Mouse (Mus musculus) kidney, adult 2 months (tissue): Measurements from ENCODE around the gene Gm37240. TPM values are rescaled to one million over a fixed set of nuclear protein-coding genes. Genes with fewer than 3 reads are reported as not detected.

ENCODE experiments used
- DNase-seq: peaks from one replicate; pipeline ENCODE4 v3.0.0; 2021
- H3K27ac ChIP-seq: fragments of 200-500 bp; 2 replicates; pipeline ENCODE4 v1.5.1; 2012; ENCODE audit warnings: low read depth, low read length, control low read depth, inconsistent platforms; ENCODE audit not compliant: insufficient read depth
- H3K27me3 ChIP-seq: fragments of 200-500 bp; replicated peaks from 2 replicates; pipeline ENCODE4 v1.6.1; 2012; ENCODE audit warnings: mild to moderate bottlenecking, moderate library complexity, low read length, inconsistent platforms; ENCODE audit not compliant: control insufficient read depth, insufficient read depth
- H3K36me3 ChIP-seq: fragments of 200-500 bp; 2 replicates; pipeline ENCODE4 v1.6.1; 2012; ENCODE audit warnings: mild to moderate bottlenecking, moderate library complexity, low read length, inconsistent platforms; ENCODE audit not compliant: control insufficient read depth, insufficient read depth
- H3K4me1 ChIP-seq: fragments of 200-500 bp; 2 replicates; pipeline ENCODE4 v1.6.1; 2011; ENCODE audit warnings: low read length; ENCODE audit not compliant: control insufficient read depth, insufficient read depth
- H3K4me3 ChIP-seq: fragments of 200-500 bp; 2 replicates; pipeline ENCODE4 v1.5.1; 2011; ENCODE audit warnings: mild to moderate bottlenecking, low read depth, low read length, control low read depth; ENCODE audit not compliant: insufficient read depth
- CTCF ChIP-seq: fragments of 200-500 bp; conservative IDR thresholded peaks from 2 replicates; pipeline ENCODE4 v1.5.1; 2011; ENCODE audit warnings: low read depth, mild to moderate bottlenecking, control low read depth, low read length, moderate library complexity, mixed read lengths; ENCODE audit not compliant: insufficient read depth, insufficient read length
- POLR2A ChIP-seq: fragments of 200-500 bp; IDR thresholded peaks from one replicate; pipeline ENCODE4 v1.6.1; 2011; ENCODE audit warnings: low read depth, low read length, control low read depth
- WGBS: fragments of 180-500 bp; shearing (Covaris S2); methylation state at CpG from one replicate; pipeline ENCODE4 v1.1.7; 2018; 5-methylcytosine and 5-hydroxymethylcytosine counted together
- polyA plus RNA-seq: library from polyadenylated mRNA; depleted of rRNA; stranded (reverse); fragments of >200 nt; gene quantifications from 2 replicates; pipeline ENCODE4 v1.2.3, GENCODE M21; 2012

The Gm37240 gene
- polyA plus RNA-seq, 1 experiment: 5.5 TPM

DNA sequence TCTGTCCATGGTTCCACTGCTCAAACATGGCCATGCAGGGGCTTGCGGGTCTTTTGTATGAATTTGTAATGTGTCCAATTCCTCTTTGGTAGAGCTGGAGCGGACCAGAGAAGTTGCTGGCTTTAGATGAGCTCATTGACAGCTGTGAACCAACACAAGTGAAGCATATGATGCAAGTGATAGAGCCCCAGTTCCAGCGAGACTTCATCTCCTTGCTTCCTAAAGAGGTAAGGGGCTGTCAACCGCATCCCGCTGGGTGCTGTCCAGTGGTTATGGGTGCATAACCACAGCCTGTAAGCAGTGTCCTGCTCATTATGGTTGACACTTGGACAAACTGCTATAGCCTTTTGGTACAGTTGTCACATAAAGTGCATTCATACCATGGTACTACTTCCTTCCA lies 922.2 kb downstream of the Gm37240 start:
- Histone ChIP-seq H3K36me3 (peaks cover 2% of the 10 kb centered on the region; the same call in 1 of the 2 replicates), H3K27ac (no peak overlapping the region), H3K27me3 (no peaks in the 10 kb centered on the region), H3K4me3 (no peak overlapping the region), H3K4me1 (no peaks in the 10 kb centered on the region)
- TF ChIP-seq CTCF (no peak), POLR2A (no peak)
- DNase-seq: no peak
- WGBS: 93% methylated on average over 5 of the region's 5 CpGs

DNA sequence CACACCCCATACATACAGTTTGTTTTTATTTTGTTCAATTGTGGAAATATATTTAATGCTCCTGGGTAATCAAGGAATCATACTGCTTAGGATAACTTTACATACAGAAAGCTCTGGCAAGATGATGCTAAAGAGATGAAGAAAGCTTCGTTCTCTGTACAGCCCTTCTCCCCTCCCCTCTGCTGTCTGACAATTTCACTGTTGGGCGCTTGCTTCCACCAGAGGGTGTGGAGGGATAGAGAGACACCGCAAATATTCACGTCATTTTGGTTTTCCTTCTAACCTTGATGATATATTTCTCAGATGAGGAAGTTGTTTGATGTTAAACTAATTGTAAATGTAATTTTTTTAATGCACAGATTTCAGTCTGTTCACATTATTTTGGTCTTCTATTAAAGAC lies 931.5 kb downstream of the Gm37240 start:
- no peak for DNase-seq
- H3K27me3 ChIP-seq: no peaks in the 10 kb centered on the region
- no peak overlapping the region for H3K4me3 ChIP-seq
- no peak overlapping the region for H3K27ac ChIP-seq
- no peaks in the 10 kb centered on the region for H3K4me1 ChIP-seq
- 83% methylated on average over 4 of the region's 4 CpGs for WGBS
- TF ChIP-seq CTCF (no peak), POLR2A (no peak)
- no peaks in the 10 kb centered on the region for H3K36me3 ChIP-seq

DNA sequence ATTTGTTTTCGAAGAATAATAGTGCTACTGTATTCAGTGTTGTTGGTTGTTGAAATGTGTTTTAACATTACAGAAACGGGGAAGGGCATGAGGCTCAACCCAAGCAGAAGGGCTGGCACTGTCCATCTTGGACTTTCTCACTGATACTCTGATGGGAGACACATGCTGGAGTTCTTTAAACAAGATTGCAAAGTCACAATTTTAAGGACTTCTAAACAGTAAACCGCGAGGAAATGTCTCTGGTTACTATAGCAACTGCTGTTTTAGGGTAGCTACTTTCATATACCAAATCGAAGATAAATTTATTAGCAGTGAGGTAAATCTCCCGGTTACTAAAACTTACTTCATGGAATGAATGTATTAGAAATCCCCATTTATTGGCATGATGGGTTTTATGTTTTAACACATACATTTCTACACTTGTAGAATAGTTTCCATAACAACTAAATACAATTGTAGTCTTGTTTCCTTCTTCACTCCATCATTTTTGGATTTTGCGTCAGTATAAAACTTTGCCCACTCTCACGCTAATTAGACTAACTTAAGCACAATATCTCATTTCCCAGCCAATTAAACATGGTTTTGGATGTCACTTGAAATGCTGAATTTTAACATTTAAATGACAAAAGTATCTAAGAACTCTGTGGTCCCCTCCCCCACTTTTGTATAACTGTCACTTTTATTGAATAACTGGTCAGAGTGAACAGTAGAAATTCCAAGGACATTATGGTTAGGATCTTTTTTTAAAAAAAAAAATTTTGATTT lies 932.1 kb downstream of the Gm37240 start:
- TF ChIP-seq CTCF (no peak), POLR2A (no peak)
- no peak for DNase-seq
- 96% methylated on average over 8 of the region's 8 CpGs for WGBS
- H3K4me1 ChIP-seq: no peaks in the 10 kb centered on the region
- H3K4me3 ChIP-seq: no peak overlapping the region
- no peaks in the 10 kb centered on the region for H3K27me3 ChIP-seq
- H3K27ac ChIP-seq: no peak overlapping the region
- no peaks in the 10 kb centered on the region for H3K36me3 ChIP-seq

DNA sequence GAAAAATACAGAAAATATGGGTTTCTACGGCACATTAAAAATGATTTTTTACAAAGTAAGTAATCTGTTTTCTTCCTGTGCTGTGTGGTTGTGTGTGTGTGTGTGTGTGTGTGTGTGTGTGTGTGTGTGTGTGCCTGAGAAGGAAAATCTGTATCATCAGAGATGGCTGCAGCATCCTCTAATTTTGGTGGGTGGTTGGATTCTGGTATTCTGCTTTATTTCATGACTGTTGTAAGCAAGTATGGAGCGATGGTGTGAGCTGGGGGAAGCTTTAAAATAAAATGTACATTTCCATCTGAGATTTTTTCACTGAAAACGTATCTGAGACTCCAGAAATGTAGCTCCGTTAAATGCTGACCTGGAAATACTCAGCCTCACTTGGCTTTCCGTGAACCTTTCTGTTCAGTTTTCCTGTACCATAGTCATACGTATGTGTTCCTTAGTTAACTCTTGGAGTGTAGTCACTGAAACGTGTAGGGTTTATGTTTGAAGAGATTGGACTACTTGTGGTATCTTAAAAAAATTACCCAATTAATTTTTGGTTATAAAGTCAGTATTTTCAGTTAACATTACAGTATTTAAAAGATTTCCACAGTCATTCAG lies 934.6 kb downstream of the Gm37240 start:
- H3K27ac ChIP-seq: no peak overlapping the region
- TF ChIP-seq CTCF (no peak), POLR2A (no peak)
- no peak for DNase-seq
- H3K27me3 ChIP-seq: no peaks in the 10 kb centered on the region
- peak overlapping the region; percentile 31 for H3K4me3 ChIP-seq
- no peaks in the 10 kb centered on the region for H3K36me3 ChIP-seq
- no peaks in the 10 kb centered on the region for H3K4me1 ChIP-seq
- 58% methylated on average over 7 of the region's 7 CpGs for WGBS

DNA sequence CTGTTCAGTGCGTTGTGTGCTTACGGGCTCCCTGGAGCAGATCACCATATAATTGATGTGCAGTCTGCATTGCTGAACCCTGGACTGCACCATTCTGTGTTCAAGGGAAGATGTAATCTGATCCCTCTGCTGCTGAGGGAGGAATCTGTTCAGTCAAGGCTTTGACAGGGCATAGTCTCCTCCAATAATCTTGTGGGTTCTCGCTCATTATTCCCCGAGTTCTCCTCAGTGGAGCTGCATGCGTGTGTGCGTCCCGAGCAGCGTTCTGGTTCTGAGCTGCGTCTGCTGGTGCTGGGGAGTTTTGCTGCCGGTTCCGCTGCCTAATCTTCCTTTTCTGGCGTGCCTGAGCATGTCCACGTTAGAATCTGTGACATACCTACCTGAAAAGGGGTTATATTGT lies 935.2 kb downstream of the Gm37240 start:
- WGBS: 14% methylated on average over 13 of the region's 13 CpGs
- Histone ChIP-seq H3K36me3 (no peaks in the 10 kb centered on the region), H3K27me3 (no peaks in the 10 kb centered on the region), H3K27ac (no peak overlapping the region), H3K4me3 (peak overlapping the region; percentile 31), H3K4me1 (no peaks in the 10 kb centered on the region)
- no peak for TF ChIP-seq POLR2A
- TF ChIP-seq CTCF: no peak
- peak; percentile 69 for DNase-seq

DNA sequence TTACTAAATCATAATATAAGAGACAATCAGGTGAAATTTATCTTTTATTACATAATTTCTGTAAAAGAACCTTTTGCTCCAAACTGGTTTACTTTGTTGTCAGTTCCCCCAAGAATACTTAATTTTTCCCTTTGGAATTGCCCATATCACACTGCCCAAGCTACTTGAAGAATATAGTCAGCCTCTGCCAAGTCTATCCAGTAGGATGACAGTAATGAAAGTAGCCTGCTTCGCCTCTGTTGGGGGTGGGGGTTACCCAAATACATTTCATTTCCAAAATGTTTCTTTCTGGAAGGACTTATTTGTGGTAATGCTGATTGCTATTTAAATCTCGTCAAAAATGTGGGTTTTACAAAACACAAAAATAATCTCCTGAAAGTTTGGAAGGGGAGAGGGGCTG lies 935.6 kb downstream of the Gm37240 start:
- Histone ChIP-seq H3K4me1 (no peaks in the 10 kb centered on the region), H3K27me3 (no peaks in the 10 kb centered on the region), H3K4me3 (peak overlapping the region; percentile 31; the same call in 1 of the 2 replicates), H3K36me3 (no peaks in the 10 kb centered on the region), H3K27ac (no peak overlapping the region)
- TF ChIP-seq CTCF: no peak
- no peak for TF ChIP-seq POLR2A
- 23% methylated on average over 2 of the region's 2 CpGs for WGBS
- no peak for DNase-seq

DNA sequence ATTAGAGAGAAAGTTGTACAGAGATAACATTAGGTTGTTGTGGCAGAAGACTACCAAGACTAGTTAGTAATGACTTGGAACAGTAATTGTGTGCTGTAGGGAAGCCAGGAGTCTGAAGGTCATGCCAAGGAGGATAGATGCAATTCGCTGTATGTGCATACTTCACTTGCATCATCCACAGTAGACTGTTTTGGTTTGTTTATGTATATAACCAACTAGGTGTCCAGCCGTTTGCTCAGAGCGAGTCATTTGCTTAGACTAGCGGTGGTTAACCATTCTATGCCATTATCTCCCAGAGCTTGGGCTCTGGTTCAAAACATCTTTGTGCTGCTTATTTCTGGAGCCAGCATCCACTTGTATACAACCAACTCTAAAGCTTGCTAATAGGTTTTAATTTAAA lies 937.9 kb downstream of the Gm37240 start:
- H3K27me3 ChIP-seq: no peaks in the 10 kb centered on the region
- no peaks in the 10 kb centered on the region for H3K4me1 ChIP-seq
- 87% methylated on average over 4 of the region's 4 CpGs for WGBS
- DNase-seq: no peak
- TF ChIP-seq POLR2A (no peak), CTCF (no peak)
- no peak overlapping the region for H3K27ac ChIP-seq
- H3K36me3 ChIP-seq: no peaks in the 10 kb centered on the region
- H3K4me3 ChIP-seq: no peak overlapping the region
